Mouse (Mus musculus): ENCODE results near the gene Pld5. TPM values are rescaled to one million over a fixed set of nuclear protein-coding genes. Genes with fewer than 3 reads are reported as not detected.

The Pld5 gene
- total and polyA plus RNA-seq, 2 experiments, result not detected

DNA sequence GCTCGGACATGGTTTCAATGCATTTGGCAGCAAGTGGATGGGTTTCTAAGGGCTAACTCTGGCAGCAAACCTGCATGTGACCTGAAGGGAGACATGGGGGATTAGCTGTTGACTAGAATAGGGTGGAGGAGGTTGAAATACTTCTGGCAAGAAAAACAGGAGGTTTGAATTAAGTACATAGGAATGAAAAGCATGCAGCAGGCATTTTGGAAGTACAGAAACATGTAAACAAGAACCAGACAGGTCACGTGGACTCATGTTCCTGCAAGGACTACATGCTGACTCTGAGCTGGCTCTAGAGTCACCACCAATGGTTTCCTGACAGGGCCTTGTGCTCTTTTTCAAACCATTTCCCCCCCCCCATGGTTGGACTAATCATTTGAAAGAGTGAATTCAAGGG is 183.0 kb downstream of the Pld5 start:
- no peaks in the 10 kb centered on the region for H3K4me1 ChIP-seq (ENCODE audit: control insufficient read depth, insufficient read depth, low read length)
- H3K36me3 ChIP-seq (ENCODE audit: control insufficient read depth, insufficient read depth, low read length), result no peaks in the 10 kb centered on the region
- DNase-seq (ENCODE audit: extremely low read depth, low read depth, low spot score), result no peak
- no peak overlapping the region for H3K9ac ChIP-seq (ENCODE audit: low read depth, low read length)
- H3K79me2 ChIP-seq (ENCODE audit: control insufficient read depth, insufficient read depth, low read length), result no peaks in the 10 kb centered on the region
- H3K27ac ChIP-seq (replicated peaks; ENCODE audit: insufficient read depth, low read depth, low read length), result no peak overlapping the region
- TF ChIP-seq CTCF (IDR thresholded peaks at IDR 0.05; ENCODE audit: low read depth, low read length) (no peak), POLR2A (IDR thresholded peaks at IDR 0.05; ENCODE audit: extremely low read depth, insufficient read depth, low read length) (no peak)
- H3K27me3 ChIP-seq (ENCODE audit: control insufficient read depth, insufficient read depth, low read length), result no peaks in the 10 kb centered on the region; the same call in 1 of the 2 replicates
- 79% methylated on average over 2 of the region's 2 CpGs for WGBS
- H3K4me3 ChIP-seq (ENCODE audit: insufficient read depth, low read depth, low read length), result no peak overlapping the region

DNA sequence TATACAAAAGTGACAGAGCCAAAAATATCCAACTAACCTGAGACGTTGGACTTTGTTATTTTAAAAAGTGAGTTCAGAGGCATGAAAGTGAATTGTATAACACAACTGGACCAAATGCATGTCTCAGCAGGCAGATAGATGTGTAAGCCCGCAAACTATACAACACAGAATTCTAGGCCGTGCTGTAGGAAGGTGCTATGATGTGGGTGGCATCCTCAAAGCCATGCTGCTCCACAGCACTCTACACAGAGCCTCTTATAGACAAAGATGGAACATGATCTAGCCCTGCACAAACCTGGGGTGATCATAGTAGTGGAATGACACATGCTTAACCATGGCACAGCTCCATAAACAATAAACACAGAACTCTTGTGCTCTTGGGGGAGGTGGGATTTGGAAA is 185.7 kb downstream of the Pld5 start:
- H3K27ac ChIP-seq (replicated peaks; ENCODE audit: insufficient read depth, low read depth, low read length), result no peak overlapping the region
- H3K4me1 ChIP-seq (ENCODE audit: control insufficient read depth, insufficient read depth, low read length), result no peaks in the 10 kb centered on the region
- no peaks in the 10 kb centered on the region; the same call in 1 of the 2 replicates for H3K27me3 ChIP-seq (ENCODE audit: control insufficient read depth, insufficient read depth, low read length)
- WGBS, result 87% methylated on average over 3 of the region's 3 CpGs
- DNase-seq (ENCODE audit: extremely low read depth, low read depth, low spot score), result no peak
- no peak for TF ChIP-seq CTCF (IDR thresholded peaks at IDR 0.05; ENCODE audit: low read depth, low read length)
- no peak for TF ChIP-seq POLR2A (IDR thresholded peaks at IDR 0.05; ENCODE audit: extremely low read depth, insufficient read depth, low read length)
- H3K4me3 ChIP-seq (ENCODE audit: insufficient read depth, low read depth, low read length), result no peak overlapping the region
- no peak overlapping the region for H3K9ac ChIP-seq (ENCODE audit: low read depth, low read length)
- no peaks in the 10 kb centered on the region for H3K36me3 ChIP-seq (ENCODE audit: control insufficient read depth, insufficient read depth, low read length)
- no peaks in the 10 kb centered on the region for H3K79me2 ChIP-seq (ENCODE audit: control insufficient read depth, insufficient read depth, low read length)

DNA sequence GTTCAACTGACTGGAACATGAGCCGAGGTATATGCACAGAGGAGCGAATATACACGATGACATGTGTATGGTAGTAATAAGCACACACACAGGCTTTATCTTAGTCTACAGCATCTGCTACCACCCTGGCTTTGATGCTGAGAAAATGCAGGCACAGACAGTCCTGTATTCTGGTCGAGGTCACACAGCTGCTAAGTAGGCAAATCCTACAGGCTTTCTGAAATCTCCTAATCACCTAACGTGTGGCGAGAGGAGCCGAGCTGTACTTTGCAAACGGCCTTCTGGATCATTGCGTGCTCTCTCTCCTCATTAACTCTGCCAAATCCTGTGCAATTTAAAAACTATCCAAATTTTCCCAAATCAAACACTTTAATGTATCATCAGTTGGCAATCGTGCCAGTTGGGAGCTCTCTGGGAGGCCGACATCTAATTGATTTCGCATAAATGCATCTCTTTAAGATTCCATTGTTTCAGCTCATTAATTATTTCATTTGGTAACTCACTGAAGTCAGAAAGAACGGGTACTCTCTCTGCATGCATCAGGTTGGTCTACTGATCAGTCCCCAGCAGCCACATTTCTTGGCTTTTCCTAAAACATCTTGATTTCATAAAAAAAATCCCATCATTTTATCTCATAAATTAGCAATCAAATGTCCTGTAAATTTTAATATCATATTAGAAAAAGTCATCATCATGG is 189.0 kb downstream of the Pld5 start:
- H3K9ac ChIP-seq (ENCODE audit: low read depth, low read length), result no peak overlapping the region
- no peak overlapping the region for H3K27ac ChIP-seq (replicated peaks; ENCODE audit: insufficient read depth, low read depth, low read length)
- TF ChIP-seq POLR2A (IDR thresholded peaks at IDR 0.05; ENCODE audit: extremely low read depth, insufficient read depth, low read length) (no peak), CTCF (IDR thresholded peaks at IDR 0.05; ENCODE audit: low read depth, low read length) (no peak)
- no peaks in the 10 kb centered on the region for H3K27me3 ChIP-seq (ENCODE audit: control insufficient read depth, insufficient read depth, low read length)
- no peaks in the 10 kb centered on the region for H3K36me3 ChIP-seq (ENCODE audit: control insufficient read depth, insufficient read depth, low read length)
- H3K4me1 ChIP-seq (ENCODE audit: control insufficient read depth, insufficient read depth, low read length), result no peaks in the 10 kb centered on the region
- H3K4me3 ChIP-seq (ENCODE audit: insufficient read depth, low read depth, low read length), result no peak overlapping the region
- WGBS, result 81% methylated on average over 13 of the region's 13 CpGs
- no peaks in the 10 kb centered on the region for H3K79me2 ChIP-seq (ENCODE audit: control insufficient read depth, insufficient read depth, low read length)
- no peak for DNase-seq (ENCODE audit: extremely low read depth, low read depth, low spot score)

DNA sequence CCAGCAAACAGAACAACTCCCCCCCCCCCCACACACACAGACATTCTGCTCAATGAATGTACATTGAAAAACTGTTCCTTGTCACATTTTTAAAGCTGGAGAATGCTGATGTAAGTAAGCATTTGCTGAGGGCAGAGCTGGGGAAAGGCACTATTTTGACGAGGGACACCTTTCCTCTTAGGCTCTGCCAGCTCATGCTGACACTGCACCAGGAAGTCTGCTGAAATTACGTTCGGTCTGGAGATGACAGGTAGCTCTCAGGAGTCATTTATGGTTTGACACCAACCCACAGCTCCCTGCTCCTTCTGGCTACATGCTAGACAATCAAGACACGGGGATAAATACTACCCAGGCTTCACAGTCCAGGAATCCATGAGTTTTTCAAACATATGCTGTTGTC is 192.8 kb downstream of the Pld5 start:
- H3K9ac ChIP-seq (ENCODE audit: low read depth, low read length), result no peak overlapping the region
- H3K4me3 ChIP-seq (ENCODE audit: insufficient read depth, low read depth, low read length), result no peak overlapping the region
- no peak for TF ChIP-seq POLR2A (IDR thresholded peaks at IDR 0.05; ENCODE audit: extremely low read depth, insufficient read depth, low read length)
- TF ChIP-seq CTCF (IDR thresholded peaks at IDR 0.05; ENCODE audit: low read depth, low read length), result no peak
- no peak for DNase-seq (ENCODE audit: extremely low read depth, low read depth, low spot score)
- no peaks in the 10 kb centered on the region for H3K27me3 ChIP-seq (ENCODE audit: control insufficient read depth, insufficient read depth, low read length)
- WGBS, result 54% methylated on average over 4 of the region's 4 CpGs
- no peaks in the 10 kb centered on the region for H3K79me2 ChIP-seq (ENCODE audit: control insufficient read depth, insufficient read depth, low read length)
- H3K36me3 ChIP-seq (ENCODE audit: control insufficient read depth, insufficient read depth, low read length), result no peaks in the 10 kb centered on the region
- no peak overlapping the region for H3K27ac ChIP-seq (replicated peaks; ENCODE audit: insufficient read depth, low read depth, low read length)
- H3K4me1 ChIP-seq (ENCODE audit: control insufficient read depth, insufficient read depth, low read length), result no peaks in the 10 kb centered on the region

DNA sequence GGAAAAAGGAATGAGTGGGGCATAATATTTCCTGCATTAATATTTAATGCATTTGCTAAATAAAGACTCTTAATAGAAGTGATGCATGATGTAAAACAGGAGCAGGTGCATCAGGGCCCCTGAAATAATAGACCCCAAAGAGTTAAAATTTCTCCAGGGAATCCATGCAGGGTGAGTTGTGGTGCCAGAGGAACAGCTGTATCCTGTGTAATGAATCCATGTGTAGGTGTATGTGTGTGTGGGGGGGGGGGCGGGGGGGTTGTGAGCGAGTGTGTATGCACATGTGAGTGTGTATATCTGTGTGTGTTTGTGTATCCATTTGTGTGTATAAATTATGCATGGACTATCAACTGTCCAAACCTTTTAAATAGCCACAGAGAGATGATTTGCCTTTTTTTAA is 194.1 kb downstream of the Pld5 start:
- H3K4me3 ChIP-seq (ENCODE audit: insufficient read depth, low read depth, low read length), result no peak overlapping the region
- no peaks in the 10 kb centered on the region for H3K79me2 ChIP-seq (ENCODE audit: control insufficient read depth, insufficient read depth, low read length)
- no peaks in the 10 kb centered on the region for H3K4me1 ChIP-seq (ENCODE audit: control insufficient read depth, insufficient read depth, low read length)
- DNase-seq (ENCODE audit: extremely low read depth, low read depth, low spot score), result no peak
- no peaks in the 10 kb centered on the region for H3K36me3 ChIP-seq (ENCODE audit: control insufficient read depth, insufficient read depth, low read length)
- no peak overlapping the region for H3K27ac ChIP-seq (replicated peaks; ENCODE audit: insufficient read depth, low read depth, low read length)
- 74% methylated on average over 2 of the region's 2 CpGs for WGBS
- no peaks in the 10 kb centered on the region for H3K27me3 ChIP-seq (ENCODE audit: control insufficient read depth, insufficient read depth, low read length)
- no peak overlapping the region for H3K9ac ChIP-seq (ENCODE audit: low read depth, low read length)
- TF ChIP-seq CTCF (IDR thresholded peaks at IDR 0.05; ENCODE audit: low read depth, low read length), result no peak
- TF ChIP-seq POLR2A (IDR thresholded peaks at IDR 0.05; ENCODE audit: extremely low read depth, insufficient read depth, low read length), result no peak

DNA sequence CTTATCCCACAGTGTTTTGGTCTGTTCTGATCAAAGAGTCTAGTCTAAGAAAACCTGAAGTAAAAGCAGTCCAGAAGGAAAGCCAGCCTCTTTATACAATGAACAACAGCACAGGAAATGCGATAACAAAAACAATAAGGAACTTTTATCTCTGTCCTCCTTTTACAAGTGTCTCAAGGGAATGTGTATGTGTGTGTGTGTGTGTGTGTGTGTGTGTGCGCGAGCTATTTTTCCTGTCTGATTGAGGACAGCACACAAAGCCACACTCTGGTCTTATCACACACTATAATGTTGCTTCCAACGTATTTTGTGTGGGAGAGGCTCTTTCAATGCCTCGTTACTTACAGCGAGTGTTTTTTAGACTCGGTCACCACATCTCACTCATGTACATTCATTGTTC is 196.7 kb downstream of the Pld5 start:
- no peaks in the 10 kb centered on the region for H3K79me2 ChIP-seq (ENCODE audit: control insufficient read depth, insufficient read depth, low read length)
- H3K27ac ChIP-seq (replicated peaks; ENCODE audit: insufficient read depth, low read depth, low read length), result no peak overlapping the region
- no peaks in the 10 kb centered on the region for H3K4me1 ChIP-seq (ENCODE audit: control insufficient read depth, insufficient read depth, low read length)
- DNase-seq (ENCODE audit: extremely low read depth, low read depth, low spot score), result no peak
- no peaks in the 10 kb centered on the region for H3K36me3 ChIP-seq (ENCODE audit: control insufficient read depth, insufficient read depth, low read length)
- WGBS, result 76% methylated on average over 7 of the region's 7 CpGs
- H3K4me3 ChIP-seq (ENCODE audit: insufficient read depth, low read depth, low read length), result no peak overlapping the region
- TF ChIP-seq CTCF (IDR thresholded peaks at IDR 0.05; ENCODE audit: low read depth, low read length), result no peak
- TF ChIP-seq POLR2A (IDR thresholded peaks at IDR 0.05; ENCODE audit: extremely low read depth, insufficient read depth, low read length), result no peak
- no peaks in the 10 kb centered on the region for H3K27me3 ChIP-seq (ENCODE audit: control insufficient read depth, insufficient read depth, low read length)
- H3K9ac ChIP-seq (ENCODE audit: low read depth, low read length), result no peak overlapping the region

All from liver, adult 2 months (tissue).